In genomic region chr3:100462235-100463083, GRCm38 (mm10) we compare ENCODE assay signal across 9 mouse cellular contexts. TPM values are rescaled to one million over a fixed set of nuclear protein-coding genes. Genes with fewer than 3 reads are reported as not detected.
A peak's percentile ranks its signal among the peaks of the same experiment; 100 is the strongest.
DNase-seq lines count a peak whose midpoint lies in the region; ATAC-seq and TF ChIP-seq lines count a peak whose summit lies in the region.
"Had no signal": no experiment of that assay in that cellular context is flagged by ENCODE, and none has a peak within 500 bp of the region (broad histone marks: within the 10 kb centered on the region; RNA-seq: fewer than 3 reads in every experiment).

No protein-coding gene starts in this region.

- no peak overlapping the region for H3K9ac ChIP-seq in liver, adult 2 months (ENCODE audit: low read depth, low read length)
- no peak overlapping the region for H3K9ac ChIP-seq in liver, postnatal 0 days (replicated peaks)
- H3K9ac ChIP-seq in forebrain, embryonic 16.5 days (replicated peaks; ENCODE audit: low read depth, low read length): no peak overlapping the region
- no peak overlapping the region for H3K9ac ChIP-seq in kidney, embryonic 14.5 days (ENCODE audit: low read depth, low read length)
- no peak overlapping the region for H3K9ac ChIP-seq in neural tube, embryonic 14.5 days (replicated peaks; ENCODE audit: low read depth, low read length)
- no peak overlapping the region for H3K9ac ChIP-seq in heart, embryonic 11.5 days (ENCODE audit: low read depth, low read length)

- no peak for TF ChIP-seq CTCF in liver, adult 2 months (IDR thresholded peaks at IDR 0.05; ENCODE audit: low read depth, low read length)
- no peak for TF ChIP-seq CTCF in liver, postnatal 0 days (IDR thresholded peaks at IDR 0.05; ENCODE audit: low read depth)

- no peaks in the 10 kb centered on the region for H3K36me3 ChIP-seq in liver, adult 2 months (ENCODE audit: control insufficient read depth, insufficient read depth, low read length)
- no peaks in the 10 kb centered on the region; the same call in 1 of the 2 replicates for H3K36me3 ChIP-seq in liver, postnatal 0 days (replicated peaks; ENCODE audit: insufficient read depth, low read length)
- H3K36me3 ChIP-seq in forebrain, embryonic 16.5 days (ENCODE audit: control insufficient read depth, insufficient read depth): no peaks in the 10 kb centered on the region
- no peaks in the 10 kb centered on the region for H3K36me3 ChIP-seq in kidney, embryonic 14.5 days (ENCODE audit: control insufficient read depth, insufficient read depth, low read length)
- H3K36me3 ChIP-seq in neural tube, embryonic 14.5 days (ENCODE audit: control insufficient read depth, insufficient read depth, low read length): no peaks in the 10 kb centered on the region
- no peaks in the 10 kb centered on the region for H3K36me3 ChIP-seq in heart, embryonic 11.5 days (ENCODE audit: control insufficient read depth, insufficient read depth, low read length)

- H3K4me2 ChIP-seq in liver, postnatal 0 days (ENCODE audit: low read depth, low read length): no peak overlapping the region
- H3K4me2 ChIP-seq in forebrain, embryonic 16.5 days (ENCODE audit: low read length): no peak overlapping the region
- H3K4me2 ChIP-seq in kidney, embryonic 14.5 days (replicated peaks; ENCODE audit: low read depth, low read length): no peak overlapping the region
- H3K4me2 ChIP-seq in neural tube, embryonic 14.5 days (ENCODE audit: low read depth, low read length): no peak overlapping the region
- H3K4me2 ChIP-seq in heart, embryonic 11.5 days: no peak overlapping the region

- peak; percentile 43 for DNase-seq in liver, adult 2 months (ENCODE audit: extremely low read depth, low read depth, low spot score)
- DNase-seq in liver, postnatal 0 days: no peak
- no peak for DNase-seq in natural killer cell, adult 2 months (ENCODE audit: low spot score in 2 of 2)
- DNase-seq in left cerebral cortex, adult 11 months (ENCODE audit: low spot score): no peak

- H3K4me1 ChIP-seq in liver, adult 2 months (ENCODE audit: control insufficient read depth, insufficient read depth, low read length): peaks cover 1% of the 10 kb centered on the region; the same call in 1 of the 2 replicates
- peaks cover 2% of the 10 kb centered on the region; the same call in 1 of the 2 replicates for H3K4me1 ChIP-seq in liver, postnatal 0 days (ENCODE audit: insufficient read depth)
- peaks cover 7% of the 10 kb centered on the region; the same call in 1 of the 2 replicates for H3K4me1 ChIP-seq in forebrain, embryonic 16.5 days (replicated peaks; ENCODE audit: control insufficient read depth, insufficient read depth, low read length)
- H3K4me1 ChIP-seq in kidney, embryonic 14.5 days (ENCODE audit: control insufficient read depth, insufficient read depth, low read length): 0 out of 2 replicates have a peak, but pooled peaks cover 3% of the 10 kb centered on the region
- no peaks in the 10 kb centered on the region for H3K4me1 ChIP-seq in neural tube, embryonic 14.5 days (ENCODE audit: control insufficient read depth, insufficient read depth, low read length)
- H3K4me1 ChIP-seq in heart, embryonic 11.5 days (ENCODE audit: control insufficient read depth, insufficient read depth, low read length): peaks cover 8% of the 10 kb centered on the region; the same call in 1 of the 2 replicates

- no peaks in the 10 kb centered on the region for H3K27me3 ChIP-seq in liver, adult 2 months (ENCODE audit: control insufficient read depth, insufficient read depth, low read length)
- no peaks in the 10 kb centered on the region for H3K27me3 ChIP-seq in liver, postnatal 0 days (ENCODE audit: insufficient read depth, low read length)
- no peaks in the 10 kb centered on the region for H3K27me3 ChIP-seq in forebrain, embryonic 16.5 days (replicated peaks; ENCODE audit: control insufficient read depth, insufficient read depth, low read length)
- H3K27me3 ChIP-seq in kidney, embryonic 14.5 days (ENCODE audit: control insufficient read depth, insufficient read depth, low read length): no peaks in the 10 kb centered on the region
- no peaks in the 10 kb centered on the region for H3K27me3 ChIP-seq in neural tube, embryonic 14.5 days (ENCODE audit: control insufficient read depth, insufficient read depth, low read length)
- H3K27me3 ChIP-seq in heart, embryonic 11.5 days (ENCODE audit: control insufficient read depth, insufficient read depth, low read length): no peaks in the 10 kb centered on the region
- H3K27me3 ChIP-seq: Patski had no signal

- TF ChIP-seq EP300 in liver, postnatal 0 days (IDR thresholded peaks at IDR 0.05; ENCODE audit: low read depth): no peak

- WGBS in liver, adult 2 months: 45% methylated on average over 8 of the region's 8 CpGs
- 71% methylated on average over 8 of the region's 8 CpGs for WGBS in liver, postnatal 0 days (ENCODE audit: insufficient replicate concordance)
- 35% methylated on average over 8 of the region's 8 CpGs for WGBS in forebrain, embryonic 16.5 days
- WGBS in kidney, embryonic 14.5 days: 69% methylated on average over 8 of the region's 8 CpGs
- 45% methylated on average over 8 of the region's 8 CpGs for WGBS in neural tube, embryonic 14.5 days
- WGBS in heart, embryonic 11.5 days (ENCODE audit: insufficient replicate concordance): 82% methylated on average over 8 of the region's 8 CpGs

- no peak overlapping the region for H3K4me3 ChIP-seq in liver, adult 2 months (ENCODE audit: insufficient read depth, low read depth, low read length)
- no peak overlapping the region for H3K4me3 ChIP-seq in liver, postnatal 0 days (ENCODE audit: low read depth, low read length)
- no peak overlapping the region for H3K4me3 ChIP-seq in forebrain, embryonic 16.5 days (replicated peaks; ENCODE audit: low read length)
- no peak overlapping the region for H3K4me3 ChIP-seq in kidney, embryonic 14.5 days (ENCODE audit: low read length)
- H3K4me3 ChIP-seq in neural tube, embryonic 14.5 days (ENCODE audit: low read depth, low read length): no peak overlapping the region
- H3K4me3 ChIP-seq in heart, embryonic 11.5 days (ENCODE audit: low read depth, low read length): no peak overlapping the region

- H3K79me2 ChIP-seq in liver, adult 2 months (ENCODE audit: control insufficient read depth, insufficient read depth, low read length): no peaks in the 10 kb centered on the region

- no peak for ATAC-seq in liver, postnatal 0 days
- ATAC-seq in forebrain, embryonic 16.5 days: peak; percentile 45
- ATAC-seq in kidney, embryonic 14.5 days (ENCODE audit: low FRiP score, low TSS enrichment): peak; percentile 56; the same call in 1 of the 2 replicates
- peak; percentile 46; the same call in 1 of the 2 replicates for ATAC-seq in neural tube, embryonic 14.5 days (ENCODE audit: low read depth)
- ATAC-seq in heart, embryonic 11.5 days (replicated peaks; ENCODE audit: insufficient number of reproducible peaks, low FRiP score, low TSS enrichment): no peak
- ATAC-seq: Patski had no signal

- H3K9me3 ChIP-seq in liver, postnatal 0 days (ENCODE audit: low read length): no peaks in the 10 kb centered on the region
- H3K9me3 ChIP-seq in forebrain, embryonic 16.5 days (ENCODE audit: control insufficient read depth, low read length): no peaks in the 10 kb centered on the region
- no peaks in the 10 kb centered on the region for H3K9me3 ChIP-seq in kidney, embryonic 14.5 days (ENCODE audit: control insufficient read depth, low read length)
- no peaks in the 10 kb centered on the region for H3K9me3 ChIP-seq in neural tube, embryonic 14.5 days (ENCODE audit: control insufficient read depth, low read length)
- no peaks in the 10 kb centered on the region for H3K9me3 ChIP-seq in heart, embryonic 11.5 days (replicated peaks; ENCODE audit: control insufficient read depth, low read length)

- no peak for TF ChIP-seq POLR2A in liver, adult 2 months (IDR thresholded peaks at IDR 0.05; ENCODE audit: extremely low read depth, insufficient read depth, low read length)

- H3K27ac ChIP-seq in liver, adult 2 months (replicated peaks; ENCODE audit: insufficient read depth, low read depth, low read length): no peak overlapping the region
- no peak overlapping the region for H3K27ac ChIP-seq in liver, postnatal 0 days (ENCODE audit: low read depth)
- no peak overlapping the region for H3K27ac ChIP-seq in forebrain, embryonic 16.5 days (ENCODE audit: low read length)
- no peak overlapping the region; the same call in 1 of the 2 replicates for H3K27ac ChIP-seq in kidney, embryonic 14.5 days (ENCODE audit: low read depth, low read length)
- no peak overlapping the region for H3K27ac ChIP-seq in neural tube, embryonic 14.5 days (ENCODE audit: low read depth, low read length)
- H3K27ac ChIP-seq in heart, embryonic 11.5 days (ENCODE audit: low read depth, low read length): no peak overlapping the region

RNA-seq across cellular contexts. Expression of gene Tent5c, which starts 26.7 kb away (rescaled TPM):
- 6.7 and 9.4 TPM in 2 replicates for total RNA-seq in liver, adult 2 months (2014; rRNA removed)
- 2.3 and 3.1 TPM in 2 replicates for polyA plus RNA-seq in liver, adult 2 months (2012; rRNA removed)
- 30.7 and 32.5 TPM in 2 replicates for polyA plus RNA-seq in liver, postnatal 0 days (2015; fragmentation: Nextera tagmentation; extraction: Ambion mirVana)
- 3.5 and 5.1 TPM in 2 replicates for polyA plus RNA-seq in forebrain, embryonic 16.5 days (2015; fragmentation: Nextera tagmentation; extraction: Ambion mirVana)
- polyA plus RNA-seq in kidney, embryonic 14.5 days (2014; fragmentation: Nextera tagmentation; extraction: Ambion mirVana): 1.8 and 5.7 TPM in 2 replicates
- 2.9 and 3.2 TPM in 2 replicates for polyA plus RNA-seq in neural tube, embryonic 14.5 days (2014; fragmentation: Nextera tagmentation; extraction: Ambion mirVana)
- polyA plus RNA-seq in heart, embryonic 11.5 days (2014; fragmentation: Nextera tagmentation; extraction: Ambion mirVana): 7.4 and 8.3 TPM in 2 replicates

Comparison
In these comparisons a context has a peak if more than half of its experiments do, and no peak if none do; other contexts are left out.
1. ATAC-seq: peak in forebrain, embryonic 16.5 days (single experiment), kidney, embryonic 14.5 days (single experiment) and neural tube, embryonic 14.5 days (single experiment); none in liver, postnatal 0 days (single experiment) and heart, embryonic 11.5 days (single experiment).